Mouse (Mus musculus) CH12.LX (cell line): Measurements from ENCODE around the gene Cops2. TPM values are rescaled to one million over a fixed set of nuclear protein-coding genes. Genes with fewer than 3 reads are reported as not detected.

Experiments used
- DNase-seq: peaks from one replicate; pipeline ENCODE4 v3.0.0-alpha.2; 2013; ENCODE audit errors: extremely low read depth
- H3K27ac ChIP-seq: 2 replicates; pipeline ENCODE4 v1.5.1; 2012; ENCODE audit warnings: low read depth, mild to moderate bottlenecking, control low read depth, moderate library complexity; ENCODE audit not compliant: insufficient read depth
- H3K27me3 ChIP-seq: replicated peaks from 2 replicates; pipeline ENCODE3; 2012; ENCODE audit warnings: inconsistent platforms
- H3K36me3 ChIP-seq, 2 experiments: replicated peaks in 1 of 2; 2 replicates each; pipeline versions ENCODE3 to v1.6.1; 2012; ENCODE audit warnings: inconsistent platforms in 1 of 2, low read length in 1 of 2, mild to moderate bottlenecking in 1 of 2, mixed read lengths in 1 of 2, moderate library complexity in 1 of 2; ENCODE audit not compliant: control insufficient read depth in 1 of 2, insufficient read depth in 1 of 2
- H3K4me1 ChIP-seq, 2 experiments: 2 replicates each; pipeline ENCODE4 v1.6.1; 2012; ENCODE audit warnings: inconsistent platforms in 1 of 2, moderate library complexity in 1 of 2; ENCODE audit not compliant: insufficient read depth in 2 of 2, control insufficient read depth in 1 of 2
- H3K4me2 ChIP-seq: 2 replicates; pipeline ENCODE4 v1.6.1; 2012; ENCODE audit warnings: low read depth, mild to moderate bottlenecking, control low read depth; ENCODE audit not compliant: poor library complexity, insufficient read depth, severe bottlenecking
- H3K4me3 ChIP-seq, 3 experiments: fragments of 150-350 bp in 1 of 3; sonication (generic) in 1 of 3; replicated peaks in 1 of 3; 2 replicates each; pipeline versions ENCODE3 to v1.5.1; 2011 to 2012; ENCODE audit warnings: low read depth in 2 of 3, low read length in 2 of 3, mild to moderate bottlenecking in 2 of 3, moderate library complexity in 2 of 3, control low read depth in 1 of 3, improper control_type of control experiment in 1 of 3, inconsistent platforms in 1 of 3, mixed read lengths in 1 of 3; ENCODE audit not compliant: poor library complexity in 1 of 3
- H3K79me2 ChIP-seq: replicated peaks from 2 replicates; pipeline ENCODE4 v1.6.1; 2012; ENCODE audit warnings: mild to moderate bottlenecking, moderate library complexity; ENCODE audit not compliant: control insufficient read depth, poor library complexity, insufficient read depth, severe bottlenecking; ENCODE audit errors: extremely low read depth
- H3K9ac ChIP-seq: 2 replicates; pipeline ENCODE4 v1.6.1; 2012; ENCODE audit warnings: low read depth, mild to moderate bottlenecking, control low read depth, moderate library complexity; ENCODE audit not compliant: insufficient read depth
- H3K9me3 ChIP-seq: replicated peaks from 2 replicates; pipeline ENCODE3; 2012; ENCODE audit warnings: low read length, inconsistent platforms, mixed read lengths
- BHLHE40 ChIP-seq: IDR thresholded peaks from 2 replicates; pipeline ENCODE4 v1.6.1; 2011; ENCODE audit warnings: mild to moderate bottlenecking, low read depth, low read length, improper control_type of control experiment
- CHD1 ChIP-seq: IDR thresholded peaks from 2 replicates; pipeline ENCODE4 v1.6.1; 2012; ENCODE audit warnings: low read depth, low read length, improper control_type of control experiment, inconsistent platforms
- CTCF ChIP-seq, 2 experiments: IDR thresholded peaks in 1 of 2; conservative IDR thresholded peaks in 1 of 2; 2 replicates each; pipeline ENCODE4 v1.5.1; 2011 to 2012; ENCODE audit warnings: low read depth in 2 of 2, low read length in 2 of 2, improper control_type of control experiment in 1 of 2, inconsistent platforms in 1 of 2, mild to moderate bottlenecking in 1 of 2, moderate library complexity in 1 of 2
- ELF1 ChIP-seq: IDR thresholded peaks from 2 replicates; pipeline ENCODE4 v1.6.1; 2014; ENCODE audit warnings: low read depth, mild to moderate bottlenecking, inconsistent platforms, low read length, improper control_type of control experiment
- EP300 ChIP-seq: IDR thresholded peaks from 2 replicates; pipeline ENCODE4 v1.6.1; 2011; ENCODE audit warnings: low read length, improper control_type of control experiment
- GABPA ChIP-seq: IDR thresholded peaks from 2 replicates; pipeline ENCODE4 v1.6.1; 2012; ENCODE audit warnings: low read depth, low read length, improper control_type of control experiment, inconsistent platforms; ENCODE audit not compliant: insufficient replicate concordance
- HCFC1 ChIP-seq: IDR thresholded peaks from 2 replicates; pipeline ENCODE4 v1.6.1; 2012; ENCODE audit warnings: low read depth, mild to moderate bottlenecking, inconsistent platforms, low read length, improper control_type of control experiment
- IRF4 ChIP-seq: IDR thresholded peaks from 2 replicates; pipeline ENCODE4 v1.6.1; 2014; ENCODE audit warnings: low read depth, mild to moderate bottlenecking, inconsistent platforms, low read length, improper control_type of control experiment
- JUN ChIP-seq: IDR thresholded peaks from 2 replicates; pipeline ENCODE4 v1.6.1; 2011; ENCODE audit warnings: low read depth, mild to moderate bottlenecking, low read length, improper control_type of control experiment, moderate library complexity; ENCODE audit not compliant: insufficient read depth
- KAT2A ChIP-seq: IDR thresholded peaks from 2 replicates; pipeline ENCODE4 v1.6.1; 2012; ENCODE audit warnings: low read length, improper control_type of control experiment, inconsistent platforms; ENCODE audit not compliant: insufficient replicate concordance
- MAFK ChIP-seq: IDR thresholded peaks from 2 replicates; pipeline ENCODE4 v1.6.1; 2011; ENCODE audit warnings: low read length, improper control_type of control experiment; ENCODE audit not compliant: insufficient replicate concordance
- MAX ChIP-seq: IDR thresholded peaks from 2 replicates; pipeline ENCODE4 v1.6.1; 2011; ENCODE audit warnings: low read length, improper control_type of control experiment
- MXI1 ChIP-seq: IDR thresholded peaks from 2 replicates; pipeline ENCODE4 v1.6.1; 2011; ENCODE audit warnings: mild to moderate bottlenecking, low read depth, low read length, improper control_type of control experiment
- NELFE ChIP-seq: IDR thresholded peaks from 2 replicates; pipeline ENCODE4 v1.6.1; 2011; ENCODE audit warnings: low read depth, low read length, improper control_type of control experiment
- NRF1 ChIP-seq: IDR thresholded peaks from 2 replicates; pipeline ENCODE4 v1.6.1; 2014; ENCODE audit warnings: low read depth, mild to moderate bottlenecking, inconsistent platforms, low read length, improper control_type of control experiment, moderate library complexity
- POLR2A ChIP-seq: IDR thresholded peaks from 2 replicates; pipeline ENCODE4 v1.6.1; 2011; ENCODE audit warnings: low read depth, mild to moderate bottlenecking, improper control_type of control experiment, low read length
- POLR2AphosphoS2 ChIP-seq: IDR thresholded peaks from 2 replicates; pipeline ENCODE4 v1.6.1; 2011; ENCODE audit warnings: low read depth, low read length, improper control_type of control experiment
- RAD21 ChIP-seq: IDR thresholded peaks from 2 replicates; pipeline ENCODE4 v1.6.1; 2011; ENCODE audit warnings: low read depth, mild to moderate bottlenecking, low read length, improper control_type of control experiment, moderate library complexity
- RCOR1 ChIP-seq: conservative IDR thresholded peaks from 2 replicates; pipeline ENCODE4 v1.6.1; 2012; ENCODE audit warnings: low read depth, mild to moderate bottlenecking, inconsistent platforms, low read length, improper control_type of control experiment
- SIN3A ChIP-seq: IDR thresholded peaks from 2 replicates; pipeline ENCODE4 v1.6.1; 2012; ENCODE audit warnings: low read length, improper control_type of control experiment, inconsistent platforms
- SMC3 ChIP-seq: IDR thresholded peaks from 2 replicates; pipeline ENCODE4 v1.6.1; 2011; ENCODE audit warnings: low read depth, low read length, improper control_type of control experiment
- TCF12 ChIP-seq: IDR thresholded peaks from 2 replicates; pipeline ENCODE4 v1.6.1; 2014; ENCODE audit warnings: low read depth, mild to moderate bottlenecking, inconsistent platforms, low read length, improper control_type of control experiment
- USF1 ChIP-seq: IDR thresholded peaks from 2 replicates; pipeline ENCODE4 v1.6.1; 2014; ENCODE audit warnings: low read depth, mild to moderate bottlenecking, inconsistent platforms, low read length, improper control_type of control experiment
- USF2 ChIP-seq: conservative IDR thresholded peaks from 2 replicates; pipeline ENCODE4 v1.6.1; 2011; ENCODE audit warnings: low read depth, low read length, improper control_type of control experiment
- ZC3H11A ChIP-seq: IDR thresholded peaks from 2 replicates; pipeline ENCODE4 v1.6.1; 2012; ENCODE audit warnings: low read depth, mild to moderate bottlenecking, inconsistent platforms, low read length, improper control_type of control experiment
- ZKSCAN1 ChIP-seq: IDR thresholded peaks from 2 replicates; pipeline ENCODE4 v1.6.1; 2012; ENCODE audit warnings: low read depth, inconsistent platforms, low read length, improper control_type of control experiment, borderline replicate concordance
- ZMIZ1 ChIP-seq: IDR thresholded peaks from 2 replicates; pipeline ENCODE4 v1.6.1; 2012; ENCODE audit warnings: low read depth, mild to moderate bottlenecking, inconsistent platforms, low read length, improper control_type of control experiment
- ZNF384 ChIP-seq: IDR thresholded peaks from 2 replicates; pipeline ENCODE4 v1.6.1; 2012; ENCODE audit warnings: low read depth, low read length, improper control_type of control experiment, inconsistent platforms
- dilution Hi-C: fragments of 300-500 bp; cut with MboI; formaldehyde crosslinking; loops from 2 replicates; pipeline ENCODE4 v1.14.3; 2020; ENCODE audit warnings: low sequenced_read_pairs; ENCODE audit not compliant: extremely low pct_unique_long_range_greater_than_20kb, extremely low pct_ligation_motif_present
- in situ Hi-C: fragments of 300-500 bp; cut with MboI; formaldehyde crosslinking; loops from 3 replicates; pipeline ENCODE4 v1.14.3; 2019; ENCODE audit warnings: low sequenced_read_pairs, low pct_ligation_motif_present, low pct_unique_long_range_greater_than_20kb, mixed read lengths
- polyA plus RNA-seq: library from polyadenylated mRNA; unstranded; fragments of >175 nt; gene quantifications from 2 replicates; pipeline ENCODE4 v1.2.1, GENCODE M21; 2012; ENCODE audit warnings: low read depth; ENCODE audit not compliant: insufficient read length
- total RNA-seq, 2 experiments: library from RNA; depleted of rRNA; stranded (reverse); fragments of 300-350 nt in 1 of 2; fragments of >200 nt in 1 of 2; gene quantifications; 2 replicates each; pipeline ENCODE4 v1.2.3; 2012 to 2014

The Cops2 gene
- total and polyA plus RNA-seq, 3 experiments: 63.5 to 313 (median 124) TPM

DNA sequence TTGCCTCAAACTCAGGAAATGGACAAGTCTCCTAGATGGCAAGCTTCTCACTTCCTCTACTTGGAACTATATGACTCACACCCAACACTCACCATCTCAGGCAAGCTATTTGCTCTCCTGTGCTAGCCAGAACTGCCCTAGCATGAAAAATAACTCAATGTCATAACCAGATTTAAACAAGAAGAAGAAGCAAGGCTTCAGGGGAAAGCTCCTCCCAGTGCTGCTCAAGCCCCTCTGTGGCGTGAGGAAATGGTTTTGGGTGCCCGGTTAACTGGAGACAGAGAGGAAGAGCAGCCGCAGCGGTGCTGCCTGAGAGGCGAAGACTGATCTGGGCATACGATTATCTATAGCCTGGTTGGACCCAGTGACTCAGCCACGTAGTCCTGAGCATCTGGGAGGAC, 67.5 kb downstream of the Cops2 start (continued):
- TF ChIP-seq ZC3H11A (no peak), SMC3 (no peak), JUN (peak; percentile 81), POLR2AphosphoS2 (no peak), NELFE (peak; percentile 42; the same call in 1 of the 2 replicates), MAX (no peak), RCOR1 (peak; percentile 80), ZKSCAN1 (no peak), EP300 (peak; percentile 97), USF2 (no peak), RAD21 (no peak), ZNF384 (no peak), HCFC1 (0 out of 2 replicates have a peak, but pooled peaks have one; percentile 27), KAT2A (no peak), CHD1 (no peak; the same call in 1 of the 2 replicates)

DNA sequence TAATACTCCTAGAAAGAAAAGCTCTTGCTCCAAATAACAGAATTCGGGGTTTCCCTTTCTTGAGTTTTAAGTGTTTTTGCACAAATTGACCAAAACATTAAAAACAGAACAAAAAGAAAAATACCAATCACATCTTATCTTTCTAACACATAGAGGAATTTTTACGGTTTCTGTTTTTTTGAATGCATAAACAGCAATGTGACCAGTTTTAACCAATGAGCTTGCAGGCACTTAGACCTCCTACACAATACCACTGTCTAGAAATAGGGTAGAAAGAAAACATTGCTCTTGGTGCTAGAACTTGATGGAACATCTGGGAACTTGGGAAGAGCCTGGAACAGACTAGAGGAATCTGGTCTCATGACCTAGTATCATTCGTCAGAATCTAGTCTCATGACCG, 68.7 kb downstream of the Cops2 start:
- Histone ChIP-seq H3K9me3 (no peaks in the 10 kb centered on the region), H3K9ac (no peak overlapping the region), H3K27ac (no peak overlapping the region), H3K4me3 (no peak overlapping the region), H3K36me3 (no peaks in the 10 kb centered on the region), H3K79me2 (no peaks in the 10 kb centered on the region), H3K4me2 (no peak overlapping the region), H3K4me1 (peaks cover 2 to 62% of the 10 kb centered on the region in 2 experiments), H3K27me3 (no peaks in the 10 kb centered on the region)
- no peak for TF ChIP-seq CHD1
- TF ChIP-seq USF2: peak; percentile 63
- no peak for TF ChIP-seq SIN3A
- TF ChIP-seq POLR2AphosphoS2: no peak
- TF ChIP-seq MXI1: no peak
- no peak for TF ChIP-seq RAD21
- TF ChIP-seq JUN: no peak
- TF ChIP-seq POLR2A: no peak
- TF ChIP-seq CTCF (conservative IDR thresholded peaks at IDR 0.05 in 1 of 2, IDR thresholded peaks at IDR 0.05 in 1 of 2; ENCODE audit: low read depth in 2 of 2, low read length in 2 of 2): no peak
- TF ChIP-seq ZC3H11A: no peak
- no peak for TF ChIP-seq BHLHE40
- peak; percentile 67 for TF ChIP-seq USF1
- in situ Hi-C loops (loop anchor here (5.0 kb wide), 1 partner anchor 37 kb away; no protein-coding TSS in a partner anchor), dilution Hi-C loops (no loop called here)
- DNase-seq: no peak

DNA sequence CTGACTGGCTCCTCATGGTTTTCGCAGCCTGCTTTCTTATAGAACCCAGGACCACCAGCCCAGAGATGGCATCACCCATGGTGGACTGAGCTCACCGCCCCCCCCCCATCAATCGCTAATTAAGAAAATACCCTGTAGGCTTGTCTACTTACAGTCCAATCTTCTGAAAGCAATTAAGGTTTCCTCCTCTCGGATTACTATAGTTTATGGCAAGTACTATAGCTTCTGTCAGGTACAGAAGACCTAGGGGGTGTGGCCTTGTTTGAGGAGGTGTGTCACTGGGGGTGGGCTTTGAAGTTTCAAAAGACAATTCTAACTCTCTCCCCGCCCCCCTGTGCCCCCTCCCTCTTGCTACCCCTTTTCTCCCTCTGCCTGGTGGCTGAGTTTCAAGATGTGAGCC, 69.7 kb downstream of the Cops2 start:
- in situ Hi-C loops (no loop called here), dilution Hi-C loops (no loop called here)
- no peak overlapping the region for H3K27ac ChIP-seq
- no peak overlapping the region for H3K4me2 ChIP-seq
- H3K4me3 ChIP-seq: no peak overlapping the region
- no peak overlapping the region for H3K9ac ChIP-seq
- no peaks in the 10 kb centered on the region for H3K79me2 ChIP-seq
- H3K27me3 ChIP-seq: no peaks in the 10 kb centered on the region
- TF ChIP-seq MAFK: no peak
- TF ChIP-seq BHLHE40: no peak
- no peak for TF ChIP-seq NRF1
- TF ChIP-seq ELF1: no peak
- no peak for TF ChIP-seq GABPA
- TF ChIP-seq ZC3H11A: no peak
- TF ChIP-seq POLR2AphosphoS2: no peak
- no peak for TF ChIP-seq TCF12
- TF ChIP-seq ZMIZ1: no peak
- TF ChIP-seq USF1: no peak
- TF ChIP-seq RCOR1: no peak
- no peak for TF ChIP-seq KAT2A
- TF ChIP-seq IRF4: no peak
- no peak for TF ChIP-seq USF2
- TF ChIP-seq, all 38 proteins: peak for 0
- Histone ChIP-seq H3K9me3 (no peaks in the 10 kb centered on the region), H3K36me3 (no peaks in the 10 kb centered on the region), H3K4me1 (peaks cover 2 to 54% of the 10 kb centered on the region in 2 experiments)
- DNase-seq: no peak
